Mouse (Mus musculus) E14TG2a.4 (cell line): ENCODE data around the gene Olfr739.

Experiments used
- H3K27me3 ChIP-seq: 2 replicates; pipeline ENCODE4 v1.6.1; 2014; ENCODE audit warnings: low read length, control low read depth; ENCODE audit not compliant: insufficient read depth
- H3K36me3 ChIP-seq: 2 replicates; pipeline ENCODE4 v1.6.1; 2014; ENCODE audit warnings: low read length, control low read depth; ENCODE audit not compliant: insufficient read depth
- H3K4me1 ChIP-seq: replicated peaks from 2 replicates; pipeline ENCODE4 v1.6.1; 2014; ENCODE audit warnings: low read depth, low read length, control low read depth
- H3K4me3 ChIP-seq: replicated peaks from 2 replicates; pipeline ENCODE4 v1.5.1; 2014; ENCODE audit warnings: mild to moderate bottlenecking, low read length
- H3K9me3 ChIP-seq: 2 replicates; pipeline ENCODE4 v1.6.1; 2014; ENCODE audit warnings: low read length, control low read depth
- CTCF ChIP-seq: conservative IDR thresholded peaks from 2 replicates; pipeline ENCODE4 v1.5.1; 2014; ENCODE audit warnings: low read length
- NANOG ChIP-seq: IDR thresholded peaks from 2 replicates; pipeline ENCODE4 v1.6.1; 2014; ENCODE audit warnings: borderline replicate concordance, low read length, mixed read lengths
- POU5F1 ChIP-seq: IDR thresholded peaks from 2 replicates; pipeline ENCODE4 v1.6.1; 2014; ENCODE audit warnings: low read length, borderline replicate concordance

Gene Olfr739

GRCm38 (mm10) chr14:50418326-50418725 lies at the start of gene Olfr739:
Gene Olfr739 (plus strand): TSS chr14:50418626.
- Histone ChIP-seq H3K9me3 (no peaks in the 10 kb centered on the region), H3K27me3 (no peaks in the 10 kb centered on the region), H3K36me3 (no peaks in the 10 kb centered on the region), H3K4me1 (no peaks in the 10 kb centered on the region), H3K4me3 (no peak within 1 kb of the TSS)
- no peak for TF ChIP-seq NANOG
- TF ChIP-seq CTCF = no peak
- no peak for TF ChIP-seq POU5F1

GRCm38 (mm10) chr14:50380863-50381262 lies 37.6 kb upstream of the Olfr739 start, which contains the start of gene Olfr736:
Gene Olfr736 (plus strand): TSS chr14:50381163.
- Histone ChIP-seq H3K36me3 (no peaks in the 10 kb centered on the region), H3K4me3 (no peak within 1 kb of the TSS), H3K27me3 (no peaks in the 10 kb centered on the region), H3K9me3 (no peaks in the 10 kb centered on the region), H3K4me1 (no peaks in the 10 kb centered on the region)
- TF ChIP-seq POU5F1 = no peak
- no peak for TF ChIP-seq NANOG
- TF ChIP-seq CTCF = no peak

GRCm38 (mm10) chr14:50407268-50407667 lies 11.2 kb upstream of the Olfr739 start, which contains the start of gene Olfr738:
Gene Olfr738 (plus strand): TSS chr14:50407568.
- H3K36me3 ChIP-seq = no peaks in the 10 kb centered on the region
- no peaks in the 10 kb centered on the region for H3K27me3 ChIP-seq
- H3K9me3 ChIP-seq = no peaks in the 10 kb centered on the region
- TF ChIP-seq POU5F1 (no peak), CTCF (no peak), NANOG (no peak)
- no peak within 1 kb of the TSS for H3K4me3 ChIP-seq
- H3K4me1 ChIP-seq = no peaks in the 10 kb centered on the region

- Histone ChIP-seq H3K9me3 (peaks cover 9% of the 10 kb centered on the region), H3K4me3 (no peak within 1 kb of the TSS), H3K4me1 (no peaks in the 10 kb centered on the region), H3K27me3 (no peaks in the 10 kb centered on the region), H3K36me3 (no peaks in the 10 kb centered on the region)
- TF ChIP-seq POU5F1 = no peak
- no peak for TF ChIP-seq NANOG
- TF ChIP-seq CTCF = no peak
Observed at GRCm38 (mm10) chr14:50445245-50445644, 26.8 kb downstream of the Olfr739 start, which contains the start of gene Olfr740. Gene Olfr740 (plus strand): TSS chr14:50445545.

GRCm38 (mm10) chr14:50472438-50472837 lies 54.0 kb downstream of the Olfr739 start, which contains the start of gene Olfr741:
Gene Olfr741 (plus strand): TSS chr14:50472738.
- no peak for TF ChIP-seq CTCF
- TF ChIP-seq POU5F1 = no peak
- no peak for TF ChIP-seq NANOG
- no peaks in the 10 kb centered on the region for H3K36me3 ChIP-seq

More at GRCm38 (mm10) chr14:50472438-50472837, 54.0 kb downstream of the Olfr739 start, which contains the start of gene Olfr741:
- no peaks in the 10 kb centered on the region for H3K9me3 ChIP-seq
- H3K27me3 ChIP-seq = no peaks in the 10 kb centered on the region
- no peaks in the 10 kb centered on the region for H3K4me1 ChIP-seq
- H3K4me3 ChIP-seq = no peak within 1 kb of the TSS
